Mouse (Mus musculus) embryonic fibroblast, embryonic 13.5 days (primary cell): ENCODE measurements around the gene Ovgp1.

Source experiments
- CTCF ChIP-seq: IDR thresholded peaks from 2 replicates; pipeline ENCODE4 v1.5.1; 2011; ENCODE audit warnings: mild to moderate bottlenecking, control low read depth, low read length, moderate library complexity, borderline replicate concordance; ENCODE audit not compliant: insufficient read depth
- POLR2A ChIP-seq: IDR thresholded peaks from 2 replicates; pipeline ENCODE4 v1.6.1; 2011; ENCODE audit warnings: low read depth, mild to moderate bottlenecking, control low read depth, low read length, moderate library complexity

- TF ChIP-seq POLR2A, result no peak
- TF ChIP-seq CTCF, result no peak
Measured at GRCm38 (mm10) chr3:105933926-105934325, 39.6 kb upstream of the Ovgp1 start.
